Mouse (Mus musculus) lung, postnatal 0 days (tissue): ENCODE measurements around the gene Nav1. TPM values are rescaled to one million over a fixed set of nuclear protein-coding genes. Genes with fewer than 3 reads are reported as not detected.

Experiments
- ATAC-seq: fragments of 200-750 bp; cut with Nextera tagmentation; 2 replicates; pipeline ENCODE4 v1.8.0; 2017; ENCODE audit warnings: moderate library complexity
- DNase-seq: peaks from one replicate; pipeline ENCODE4 v3.0.0-alpha.2; 2016; ENCODE audit warnings: low spot score
- H3K27ac ChIP-seq: fragments of 300-500 bp; sonication (generic); 2 replicates; pipeline ENCODE4 v1.5.1; 2014; ENCODE audit warnings: antibody characterized with exemption, mild to moderate bottlenecking, low read length, mixed read lengths
- H3K27me3 ChIP-seq: fragments of 300-500 bp; sonication (generic); replicated peaks from 2 replicates; pipeline ENCODE4 v1.6.1; 2014; ENCODE audit warnings: low read length, mixed read lengths; ENCODE audit not compliant: insufficient read depth
- H3K36me3 ChIP-seq: fragments of 300-500 bp; sonication (generic); 2 replicates; pipeline ENCODE4 v1.6.1; 2014; ENCODE audit warnings: low read length, mixed read lengths; ENCODE audit not compliant: insufficient read depth
- H3K4me1 ChIP-seq: fragments of 300-500 bp; sonication (generic); 2 replicates; pipeline ENCODE4 v1.6.1; 2014; ENCODE audit warnings: antibody characterized with exemption, low read depth, low read length, mixed read lengths; ENCODE audit not compliant: insufficient read depth
- H3K4me2 ChIP-seq: fragments of 300-500 bp; sonication (generic); replicated peaks from 2 replicates; pipeline ENCODE4 v1.6.1; 2014; ENCODE audit warnings: low read depth, mild to moderate bottlenecking, low read length, moderate library complexity, mixed read lengths
- H3K4me3 ChIP-seq: fragments of 300-500 bp; sonication (generic); 2 replicates; pipeline ENCODE4 v1.5.1; 2014; ENCODE audit warnings: low read depth, low read length
- H3K9ac ChIP-seq: fragments of 300-500 bp; sonication (generic); replicated peaks from 2 replicates; pipeline ENCODE4 v1.6.1; 2014; ENCODE audit warnings: low read depth, mild to moderate bottlenecking
- H3K9me3 ChIP-seq: fragments of 300-500 bp; sonication (generic); 2 replicates; pipeline ENCODE4 v1.6.1; 2016; ENCODE audit warnings: low read length, mixed read lengths
- CTCF ChIP-seq: IDR thresholded peaks from 2 replicates; pipeline ENCODE4 v1.5.1; 2016; ENCODE audit warnings: antibody characterized with exemption, mild to moderate bottlenecking
- EP300 ChIP-seq: IDR thresholded peaks from 2 replicates; pipeline ENCODE4 v1.6.1; 2016; ENCODE audit warnings: antibody characterized with exemption, mild to moderate bottlenecking, control low read depth
- WGBS: fragments of 180-500 bp; shearing (Covaris S2); extraction: QIAGEN DNeasy Blood & Tissue Kit; methylation state at CpG from one replicate; pipeline ENCODE4 v1.1.7; 2014; 5-methylcytosine and 5-hydroxymethylcytosine counted together
- polyA plus RNA-seq: library from polyadenylated mRNA; unstranded; fragments of >200 nt; fragmentation: Nextera tagmentation; extraction: Ambion mirVana; gene quantifications from 2 replicates; pipeline ENCODE4 v1.2.1, GENCODE M21; 2015

The Nav1 gene
- polyA plus RNA-seq, 1 experiment from 2014 or later, result 5.7 TPM

DNA sequence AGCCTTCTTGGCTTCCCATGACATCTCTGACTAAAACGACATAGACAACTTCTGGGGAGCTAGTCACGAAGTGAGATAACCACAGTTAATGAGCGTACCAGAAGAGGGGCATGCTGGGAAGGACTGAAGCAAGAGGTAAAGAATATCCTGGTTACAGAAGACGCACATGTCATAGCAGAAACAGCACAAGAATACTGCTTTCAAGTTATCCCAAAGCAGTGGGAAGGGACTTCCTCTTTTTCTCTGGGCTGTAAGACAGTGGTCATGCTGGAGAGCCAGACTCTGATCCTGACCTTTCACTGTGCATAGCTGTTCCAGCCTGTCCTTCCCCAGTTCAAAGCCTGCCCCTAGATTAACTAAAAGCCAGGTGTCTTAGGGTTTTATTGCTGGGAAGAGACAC is 26.4 kb upstream of the Nav1 start:
- no peak overlapping the region for H3K4me2 ChIP-seq
- no peaks in the 10 kb centered on the region for H3K27me3 ChIP-seq
- H3K4me3 ChIP-seq, result no peak overlapping the region
- no peak overlapping the region for H3K27ac ChIP-seq
- H3K36me3 ChIP-seq, result no peaks in the 10 kb centered on the region
- DNase-seq (no peak), ATAC-seq (no peak)
- H3K4me1 ChIP-seq, result no peaks in the 10 kb centered on the region
- H3K9ac ChIP-seq, result no peak overlapping the region
- WGBS, result 76% methylated on average over 4 of the region's 4 CpGs
- TF ChIP-seq CTCF (no peak), EP300 (no peak)
- no peaks in the 10 kb centered on the region for H3K9me3 ChIP-seq

GRCm38 (mm10) chr1:135632199-135632598 is 25.1 kb upstream of the Nav1 start:
- DNase-seq (no peak), ATAC-seq (no peak)
- Histone ChIP-seq H3K27me3 (no peaks in the 10 kb centered on the region), H3K9ac (no peak overlapping the region), H3K9me3 (no peaks in the 10 kb centered on the region), H3K4me2 (no peak overlapping the region), H3K36me3 (no peaks in the 10 kb centered on the region), H3K27ac (no peak overlapping the region), H3K4me3 (no peak overlapping the region), H3K4me1 (no peaks in the 10 kb centered on the region)
- WGBS, result 56% methylated on average over 1 of the region's 1 CpGs
- TF ChIP-seq CTCF (no peak), EP300 (no peak)

DNA sequence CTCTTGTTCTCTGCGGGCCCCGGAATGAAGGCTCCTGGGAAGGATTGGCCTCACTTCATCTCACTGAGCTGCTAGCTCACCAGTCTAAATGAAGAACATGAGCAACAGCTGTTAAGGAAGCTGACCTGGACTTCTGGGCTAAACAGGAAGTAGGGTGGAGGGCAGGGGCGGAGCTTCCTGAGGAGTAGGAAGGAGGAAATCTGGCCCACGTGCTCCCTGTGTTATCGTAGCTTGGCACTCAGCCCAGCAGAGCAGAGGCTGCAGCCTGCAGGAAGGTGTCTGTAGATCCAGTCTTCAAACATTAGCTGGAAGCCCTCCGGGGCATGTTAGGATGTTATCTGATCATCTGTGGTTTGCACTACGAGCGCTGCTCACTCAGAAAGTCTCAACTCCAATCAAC is 24.4 kb upstream of the Nav1 start:
- TF ChIP-seq CTCF, result peak; percentile 28
- peak; percentile 94 for TF ChIP-seq EP300
- Histone ChIP-seq H3K4me1 (no peaks in the 10 kb centered on the region), H3K27ac (peak overlapping the region; percentile 29), H3K4me2 (0 out of 2 replicates have a peak overlapping the region, but pooled peaks have one; percentile 5), H3K4me3 (no peak overlapping the region), H3K27me3 (no peaks in the 10 kb centered on the region), H3K9ac (no peak overlapping the region), H3K9me3 (no peaks in the 10 kb centered on the region), H3K36me3 (no peaks in the 10 kb centered on the region)
- ATAC-seq (peak; percentile 95), DNase-seq (peak; percentile 95)
- WGBS, result 11% methylated on average over 8 of the region's 8 CpGs

- 59% methylated on average over 5 of the region's 5 CpGs for WGBS
- no peak overlapping the region for H3K9ac ChIP-seq
- no peaks in the 10 kb centered on the region for H3K9me3 ChIP-seq
- DNase-seq, result peak; percentile 60
- H3K4me1 ChIP-seq, result no peaks in the 10 kb centered on the region
- 0 out of 2 replicates have a peak, but pooled peaks have one; percentile 6 for ATAC-seq
- no peaks in the 10 kb centered on the region for H3K36me3 ChIP-seq
- no peaks in the 10 kb centered on the region for H3K27me3 ChIP-seq
- no peak overlapping the region for H3K4me3 ChIP-seq
- H3K4me2 ChIP-seq, result no peak overlapping the region
- TF ChIP-seq EP300 (no peak), CTCF (no peak)
- H3K27ac ChIP-seq, result 0 out of 2 replicates have a peak overlapping the region, but pooled peaks have one; percentile 14
Measured at GRCm38 (mm10) chr1:135629846-135630245, 22.8 kb upstream of the Nav1 start.

GRCm38 (mm10) chr1:135626218-135626617 is 19.1 kb upstream of the Nav1 start:
- H3K4me3 ChIP-seq, result no peak overlapping the region
- no peak overlapping the region for H3K4me2 ChIP-seq
- H3K9ac ChIP-seq, result no peak overlapping the region
- 73% methylated on average over 6 of the region's 6 CpGs for WGBS
- H3K27ac ChIP-seq, result no peak overlapping the region
- H3K9me3 ChIP-seq, result no peaks in the 10 kb centered on the region
- H3K27me3 ChIP-seq, result no peaks in the 10 kb centered on the region
- TF ChIP-seq CTCF, result no peak
- TF ChIP-seq EP300, result no peak
- no peak for ATAC-seq
- no peaks in the 10 kb centered on the region for H3K36me3 ChIP-seq
- no peak for DNase-seq
- H3K4me1 ChIP-seq, result no peaks in the 10 kb centered on the region

- Histone ChIP-seq H3K36me3 (no peaks in the 10 kb centered on the region), H3K27ac (no peak overlapping the region), H3K9ac (no peak overlapping the region), H3K4me1 (no peaks in the 10 kb centered on the region), H3K9me3 (no peaks in the 10 kb centered on the region), H3K4me2 (no peak overlapping the region), H3K4me3 (no peak overlapping the region), H3K27me3 (no peaks in the 10 kb centered on the region)
- TF ChIP-seq EP300, result no peak
- 67% methylated on average over 3 of the region's 3 CpGs for WGBS
- DNase-seq (no peak), ATAC-seq (no peak)
Measured at GRCm38 (mm10) chr1:135625741-135626140, 18.6 kb upstream of the Nav1 start.

DNA sequence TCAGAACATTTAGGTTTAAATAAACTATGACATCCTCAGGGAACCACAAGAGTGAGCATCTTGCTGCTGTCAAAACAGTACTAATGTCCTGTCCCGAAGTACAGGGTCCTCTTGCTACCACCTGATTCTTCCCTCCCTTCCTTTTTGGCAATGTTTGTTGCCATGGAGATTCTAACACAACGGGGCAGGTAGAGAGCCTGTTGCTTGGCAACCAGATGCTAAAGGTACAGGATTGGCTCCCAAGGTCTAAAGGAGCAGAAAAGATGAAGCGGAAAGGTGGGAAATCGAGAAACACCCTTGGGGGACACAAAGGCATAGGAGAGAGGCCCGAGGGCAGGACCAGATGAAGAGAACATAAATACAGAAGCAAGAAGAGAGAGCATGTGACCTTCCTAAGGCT is 17.6 kb upstream of the Nav1 start:
- Histone ChIP-seq H3K4me2 (no peak overlapping the region), H3K27me3 (no peaks in the 10 kb centered on the region), H3K27ac (no peak overlapping the region), H3K9me3 (no peaks in the 10 kb centered on the region), H3K4me1 (no peaks in the 10 kb centered on the region), H3K4me3 (no peak overlapping the region), H3K36me3 (no peaks in the 10 kb centered on the region), H3K9ac (no peak overlapping the region)
- no peak for TF ChIP-seq EP300
- no peak for TF ChIP-seq CTCF
- WGBS, result 57% methylated on average over 5 of the region's 5 CpGs
- ATAC-seq, result no peak
- DNase-seq, result no peak
